Comparison of ENCODE assay signal across 8 mouse cellular contexts in genomic region chr6:11907269-11908032, GRCm38 (mm10). TPM values are rescaled to one million over a fixed set of nuclear protein-coding genes. Genes with fewer than 3 reads are reported as not detected.
A peak's percentile ranks its signal among the peaks of the same experiment; 100 is the strongest.
DNase-seq lines count a peak whose midpoint lies in the region; ATAC-seq lines count a peak whose summit lies in the region.

Gene Ndufa4, minus strand, starts transcription at chr6:11907497.
Gene Phf14, plus strand, starts transcription at chr6:11907809.

- intact Hi-C loops in heart, postnatal 14 days (cut with DNase I) = loop anchor here (2.0 kb wide), 1 partner anchor 17 kb away; no protein-coding TSS in a partner anchor

- H3K9me3 ChIP-seq in forebrain, embryonic 14.5 days (replicated peaks; ENCODE audit: control insufficient read depth, low read length) = no peaks in the 10 kb centered on the region
- H3K9me3 ChIP-seq in neural tube, embryonic 15.5 days (replicated peaks) = no peaks in the 10 kb centered on the region

- WGBS in forebrain, embryonic 14.5 days = under 1% methylated on average over 59 of the region's 59 CpGs
- under 1% methylated on average over 59 of the region's 59 CpGs for WGBS in neural tube, embryonic 15.5 days

- no peaks in the 10 kb centered on the region for H3K27me3 ChIP-seq in forebrain, embryonic 14.5 days (replicated peaks; ENCODE audit: control insufficient read depth, insufficient read depth, low read length)
- no peaks in the 10 kb centered on the region for H3K27me3 ChIP-seq in neural tube, embryonic 15.5 days (replicated peaks)

- peak; percentile 92 for DNase-seq in ES-CJ7 (ENCODE audit: low read depth, low spot score)
- DNase-seq in cerebellum, adult 11 months = peak; percentile 95
- DNase-seq in forebrain, embryonic 14.5 days (ENCODE audit: low spot score) = peak; percentile 92
- DNase-seq in heart, postnatal 14 days = peak; percentile 93 to 94
- peak; percentile 93 for DNase-seq in layer of hippocampus, adult 11-12 months (ENCODE audit: low spot score)
- DNase-seq in lung, adult 18-20 months = peak; percentile 92 to 93
- DNase-seq in testis, postnatal 14 days (ENCODE audit: low spot score) = peak; percentile 91

- ATAC-seq in forebrain, embryonic 14.5 days = peak; percentile 97
- peak; percentile 97 for ATAC-seq in neural tube, embryonic 15.5 days (ENCODE audit: low FRiP score)

- H3K36me3 ChIP-seq in forebrain, embryonic 14.5 days (ENCODE audit: control insufficient read depth, insufficient read depth, low read length) = peaks cover 12% of the 10 kb centered on the region; the same call in 1 of the 2 replicates
- H3K36me3 ChIP-seq in neural tube, embryonic 15.5 days = peaks cover 13% of the 10 kb centered on the region

- peak within 1 kb of the TSS; percentile 69 for H3K4me3 ChIP-seq in forebrain, embryonic 14.5 days (ENCODE audit: low read depth, low read length)
- H3K4me3 ChIP-seq in neural tube, embryonic 15.5 days (replicated peaks) = peak within 1 kb of the TSS; percentile 87

- H3K9ac ChIP-seq in forebrain, embryonic 14.5 days (ENCODE audit: low read length) = peak within 1 kb of the TSS; percentile 86
- H3K9ac ChIP-seq in neural tube, embryonic 15.5 days (replicated peaks) = peak within 1 kb of the TSS; percentile 89

- H3K27ac ChIP-seq in forebrain, embryonic 14.5 days (ENCODE audit: low read depth, low read length) = peak within 1 kb of the TSS; percentile 44
- H3K27ac ChIP-seq in neural tube, embryonic 15.5 days (replicated peaks) = peak within 1 kb of the TSS; percentile 84

- H3K4me2 ChIP-seq in forebrain, embryonic 14.5 days (ENCODE audit: low read length) = peak within 1 kb of the TSS; percentile 57
- H3K4me2 ChIP-seq in neural tube, embryonic 15.5 days = peak within 1 kb of the TSS; percentile 61

- peaks cover 14% of the 10 kb centered on the region for H3K4me1 ChIP-seq in forebrain, embryonic 14.5 days (ENCODE audit: control insufficient read depth, insufficient read depth, low read length)
- peaks cover 23% of the 10 kb centered on the region for H3K4me1 ChIP-seq in neural tube, embryonic 15.5 days

RNA-seq across cellular contexts. Expression of gene Ndufa4, which starts in this region (rescaled TPM):
- polyA plus RNA-seq in forebrain, embryonic 14.5 days (2014; fragmentation: Nextera tagmentation; extraction: Ambion mirVana) = 905 and 1,049 TPM in 2 replicates
- total RNA-seq in heart, postnatal 14 days (2021) = 1,000 to 10,000 TPM; 2,621 to 2,745 TPM
- polyA plus RNA-seq in neural tube, embryonic 15.5 days (2015; fragmentation: Nextera tagmentation; extraction: Ambion mirVana) = 1,257 and 1,503 TPM in 2 replicates

RNA-seq across cellular contexts. Expression of gene Phf14, which starts in this region (rescaled TPM):
- 87.9 and 89.2 TPM in 2 replicates for polyA plus RNA-seq in forebrain, embryonic 14.5 days (2014; fragmentation: Nextera tagmentation; extraction: Ambion mirVana)
- 10 to 100 TPM; 54.6 to 58.7 TPM for total RNA-seq in heart, postnatal 14 days (2021)
- 72.2 and 84.1 TPM in 2 replicates for polyA plus RNA-seq in neural tube, embryonic 15.5 days (2015; fragmentation: Nextera tagmentation; extraction: Ambion mirVana)

Comparison
In these comparisons a context has a peak if more than half of its experiments do, and no peak if none do; other contexts are left out.
1. Peak in every context shown above with its lines: DNase-seq, ATAC-seq, H3K4me3 ChIP-seq and H3K27ac ChIP-seq.